20 mouse cellular contexts compared by ENCODE assay signal in the genomic region with DNA sequence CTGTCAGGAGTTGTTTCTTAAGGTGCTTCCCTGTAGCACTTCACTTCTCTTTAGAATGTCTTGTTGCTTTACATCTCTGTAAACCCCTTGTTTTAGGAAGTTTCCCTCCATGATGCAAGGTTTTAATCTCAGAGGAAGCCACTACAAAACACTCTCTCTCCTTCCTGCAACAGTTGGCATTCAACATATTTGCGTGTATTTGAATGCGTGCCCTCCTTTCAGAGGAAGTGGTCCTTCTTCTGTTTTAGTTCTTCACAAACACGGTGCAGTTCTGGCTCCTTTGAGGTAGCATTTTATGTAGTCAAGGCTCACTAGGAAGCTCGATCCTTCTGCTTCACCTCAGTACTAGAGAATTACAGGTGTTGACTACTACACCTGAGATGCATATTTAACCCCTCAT. TPM values are rescaled to one million over a fixed set of nuclear protein-coding genes. Genes with fewer than 3 reads are reported as not detected.
DNase-seq lines count a peak whose midpoint lies in the region; ATAC-seq and TF ChIP-seq lines count a peak whose summit lies in the region.
"Had no signal": no experiment of that assay in that cellular context is flagged by ENCODE, and none has a peak within 500 bp of the region (broad histone marks: within the 10 kb centered on the region; RNA-seq: fewer than 3 reads in every experiment).

No protein-coding gene starts in this region.

- H3K9me3 ChIP-seq in hindbrain, embryonic 13.5 days = no peaks in the 10 kb centered on the region
- no peaks in the 10 kb centered on the region for H3K9me3 ChIP-seq in hindbrain, embryonic 14.5 days (ENCODE audit: control insufficient read depth, low read length)
- H3K9me3 ChIP-seq in liver, embryonic 15.5 days (replicated peaks) = no peaks in the 10 kb centered on the region
- H3K9me3 ChIP-seq in intestine, postnatal 0 days (ENCODE audit: control insufficient read depth) = no peaks in the 10 kb centered on the region
- H3K9me3 ChIP-seq: embryonic facial prominence, embryonic 15.5 days had no signal

- H3K27ac ChIP-seq in hindbrain, embryonic 13.5 days = no peak overlapping the region
- H3K27ac ChIP-seq in hindbrain, embryonic 14.5 days = no peak overlapping the region
- H3K27ac ChIP-seq in testis, adult 2 months (ENCODE audit: control insufficient read depth, insufficient read depth, low read depth, low read length) = no peak overlapping the region
- H3K27ac ChIP-seq in liver, embryonic 15.5 days (replicated peaks) = no peak overlapping the region
- no peak overlapping the region for H3K27ac ChIP-seq in intestine, postnatal 0 days (ENCODE audit: low read depth, low read length)
- H3K27ac ChIP-seq: embryonic facial prominence, embryonic 15.5 days; macrophage had no signal

- TF ChIP-seq POLR2A in testis, adult 2 months (IDR thresholded peaks at IDR 0.05; ENCODE audit: control insufficient read depth, low read depth, low read length) = no peak

- DNase-seq in hindbrain, embryonic 14.5 days (ENCODE audit: low spot score) = no peak
- DNase-seq in testis, postnatal 14 days (ENCODE audit: low spot score) = no peak
- no peak for DNase-seq in heart, postnatal 36 days
- DNase-seq: cerebellum, adult 11 months; cerebellum, postnatal 36 days; heart, adult 18-20 months; kidney, adult 8-10 months had no signal

- no peaks in the 10 kb centered on the region for H3K27me3 ChIP-seq in hindbrain, embryonic 13.5 days
- no peaks in the 10 kb centered on the region for H3K27me3 ChIP-seq in hindbrain, embryonic 14.5 days (ENCODE audit: control insufficient read depth, insufficient read depth, low read length)
- H3K27me3 ChIP-seq in testis, adult 2 months (ENCODE audit: control insufficient read depth, insufficient read depth, low read length) = no peaks in the 10 kb centered on the region
- H3K27me3 ChIP-seq in liver, embryonic 15.5 days = no peaks in the 10 kb centered on the region
- no peaks in the 10 kb centered on the region for H3K27me3 ChIP-seq in intestine, postnatal 0 days (replicated peaks; ENCODE audit: control insufficient read depth, insufficient read depth, low read length)
- H3K27me3 ChIP-seq: embryonic facial prominence, embryonic 15.5 days had no signal

- 0 out of 2 replicates have a peak overlapping the region, but pooled peaks have one; percentile 95 for H3K4me2 ChIP-seq in hindbrain, embryonic 13.5 days
- H3K4me2 ChIP-seq in hindbrain, embryonic 14.5 days (replicated peaks) = no peak overlapping the region
- peak overlapping the region; percentile 87; the same call in 1 of the 2 replicates for H3K4me2 ChIP-seq in liver, embryonic 15.5 days
- H3K4me2 ChIP-seq in intestine, postnatal 0 days (replicated peaks; ENCODE audit: low read depth) = no peak overlapping the region
- H3K4me2 ChIP-seq: embryonic facial prominence, embryonic 15.5 days had no signal

- peaks cover 39% of the 10 kb centered on the region for H3K4me1 ChIP-seq in hindbrain, embryonic 13.5 days (replicated peaks)
- peaks cover 32% of the 10 kb centered on the region for H3K4me1 ChIP-seq in hindbrain, embryonic 14.5 days (replicated peaks; ENCODE audit: control insufficient read depth, insufficient read depth, low read length)
- no peaks in the 10 kb centered on the region; the same call in none of the 2 replicates for H3K4me1 ChIP-seq in testis, adult 2 months (ENCODE audit: control insufficient read depth, insufficient read depth, low read length)
- H3K4me1 ChIP-seq in liver, embryonic 15.5 days (replicated peaks) = peaks cover 39% of the 10 kb centered on the region
- peaks cover 4% of the 10 kb centered on the region for H3K4me1 ChIP-seq in intestine, postnatal 0 days (replicated peaks; ENCODE audit: control insufficient read depth, insufficient read depth, low read length)

- no peak overlapping the region for H3K4me3 ChIP-seq in hindbrain, embryonic 13.5 days
- H3K4me3 ChIP-seq in hindbrain, embryonic 14.5 days (replicated peaks; ENCODE audit: low read length) = no peak overlapping the region
- H3K4me3 ChIP-seq in testis, adult 2 months (ENCODE audit: control insufficient read depth, low read depth, low read length) = peak overlapping the region; percentile 95
- no peak overlapping the region for H3K4me3 ChIP-seq in liver, embryonic 15.5 days (replicated peaks)
- no peak overlapping the region for H3K4me3 ChIP-seq in intestine, postnatal 0 days (ENCODE audit: low read depth, low read length)

- ATAC-seq in hindbrain, embryonic 13.5 days (ENCODE audit: low FRiP score) = no peak
- no peak for ATAC-seq in hindbrain, embryonic 14.5 days (ENCODE audit: low FRiP score)
- ATAC-seq in liver, embryonic 15.5 days (ENCODE audit: insufficient read depth) = no peak
- no peak for ATAC-seq in intestine, postnatal 0 days
- ATAC-seq: forebrain, embryonic 14.5 days; midbrain, embryonic 16.5 days had no signal

- no peak for TF ChIP-seq CTCF in testis, adult 2 months (IDR thresholded peaks at IDR 0.05; ENCODE audit: control insufficient read depth, insufficient read depth, insufficient replicate concordance, low read depth, low read length)
- TF ChIP-seq CTCF in intestine, postnatal 0 days (IDR thresholded peaks at IDR 0.05; ENCODE audit: low read depth) = no peak

- intact Hi-C loops in heart, postnatal 36 days (cut with DNase I) = loop anchor here (10.0 kb wide), 1 partner anchor 671 kb away; a partner anchor contains a TSS

- H3K9ac ChIP-seq in hindbrain, embryonic 13.5 days = no peak overlapping the region
- H3K9ac ChIP-seq in hindbrain, embryonic 14.5 days = no peak overlapping the region
- no peak overlapping the region for H3K9ac ChIP-seq in liver, embryonic 15.5 days
- no peak overlapping the region for H3K9ac ChIP-seq in intestine, postnatal 0 days (ENCODE audit: low read depth, low read length)
- H3K9ac ChIP-seq: embryonic facial prominence, embryonic 15.5 days had no signal

- H3K36me3 ChIP-seq in hindbrain, embryonic 13.5 days = peaks cover 26% of the 10 kb centered on the region
- peaks cover 18% of the 10 kb centered on the region for H3K36me3 ChIP-seq in hindbrain, embryonic 14.5 days (replicated peaks; ENCODE audit: control insufficient read depth, insufficient read depth)
- no peaks in the 10 kb centered on the region; the same call in 1 of the 2 replicates for H3K36me3 ChIP-seq in testis, adult 2 months (ENCODE audit: control insufficient read depth, insufficient read depth, low read length)
- H3K36me3 ChIP-seq in liver, embryonic 15.5 days (replicated peaks) = peaks cover 25% of the 10 kb centered on the region
- H3K36me3 ChIP-seq in intestine, postnatal 0 days (ENCODE audit: control insufficient read depth, insufficient read depth) = peaks cover 8% of the 10 kb centered on the region; the same call in 1 of the 2 replicates

- WGBS in hindbrain, embryonic 13.5 days = 95% methylated on average over 4 of the region's 4 CpGs
- whole genome bisulfite sequencing in hindbrain, embryonic 14.5 days = 93% methylated on average over 4 of the region's 4 CpGs
- 70% methylated on average over 4 of the region's 4 CpGs for WGBS in liver, embryonic 15.5 days (ENCODE audit: insufficient replicate concordance)
- WGBS in intestine, postnatal 0 days = 87% methylated on average over 4 of the region's 4 CpGs

RNA-seq across cellular contexts. Expression of a gene that starts 1.7 kb away (rescaled TPM):
- polyA plus RNA-seq in hindbrain, embryonic 13.5 days (2015; fragmentation: Nextera tagmentation; extraction: Ambion mirVana) = 28.3 and 29.7 TPM in 2 replicates
- 19.7 and 19.8 TPM in 2 replicates for polyA plus RNA-seq in hindbrain, embryonic 14.5 days (2014; fragmentation: Nextera tagmentation; extraction: Ambion mirVana)
- polyA plus RNA-seq in testis, adult 2 months (2012; rRNA removed) = 44.3 and 45.4 TPM in 2 replicates
- polyA plus RNA-seq in liver, embryonic 15.5 days (2015; fragmentation: Nextera tagmentation; extraction: Ambion mirVana) = 4.6 and 5.3 TPM in 2 replicates
- 4.2 and 5.7 TPM in 2 replicates for polyA plus RNA-seq in intestine, postnatal 0 days (2015; fragmentation: Nextera tagmentation; extraction: Ambion mirVana)
- 1 to 10 TPM; 6.5 to 7.6 TPM for total RNA-seq in heart, postnatal 36 days (2021)

RNA-seq across cellular contexts. Expression of a gene that starts 12.5 kb away (rescaled TPM):
- 0.16 TPM in 1 of 2 replicates, not detected in the other for polyA plus RNA-seq in hindbrain, embryonic 13.5 days (2015; fragmentation: Nextera tagmentation; extraction: Ambion mirVana)
- polyA plus RNA-seq in hindbrain, embryonic 14.5 days (2014; fragmentation: Nextera tagmentation; extraction: Ambion mirVana) = 0.18 and 0.23 TPM in 2 replicates
- polyA plus RNA-seq in testis, adult 2 months (2012; rRNA removed) = 0.12 TPM in 1 of 2 replicates, not detected in the other
- not detected in 2 replicates for polyA plus RNA-seq in liver, embryonic 15.5 days (2015; fragmentation: Nextera tagmentation; extraction: Ambion mirVana)
- not detected in 2 replicates for polyA plus RNA-seq in intestine, postnatal 0 days (2015; fragmentation: Nextera tagmentation; extraction: Ambion mirVana)
- not detected for total RNA-seq in heart, postnatal 36 days (2021)
- total RNA-seq: heart, adult 18-20 months; hematopoietic stem cell, adult 5-6 weeks; layer of hippocampus, adult 18-20 months; left cerebral cortex, adult 18-20 months; liver, adult 2 months had no signal
- polyA plus RNA-seq: embryonic facial prominence, embryonic 15.5 days; forebrain, embryonic 14.5 days; liver, adult 2 months; macrophage; urinary bladder, adult 2 months had no signal

RNA-seq across cellular contexts. Expression of a gene that starts 15.9 kb away (rescaled TPM):
- 104 and 122 TPM in 2 replicates for polyA plus RNA-seq in hindbrain, embryonic 13.5 days (2015; fragmentation: Nextera tagmentation; extraction: Ambion mirVana)
- 132 and 151 TPM in 2 replicates for polyA plus RNA-seq in hindbrain, embryonic 14.5 days (2014; fragmentation: Nextera tagmentation; extraction: Ambion mirVana)
- 82.5 and 90.8 TPM in 2 replicates for polyA plus RNA-seq in testis, adult 2 months (2012; rRNA removed)
- polyA plus RNA-seq in liver, embryonic 15.5 days (2015; fragmentation: Nextera tagmentation; extraction: Ambion mirVana) = 58.7 and 64.0 TPM in 2 replicates
- polyA plus RNA-seq in intestine, postnatal 0 days (2015; fragmentation: Nextera tagmentation; extraction: Ambion mirVana) = 103 and 110 TPM in 2 replicates
- total RNA-seq in heart, postnatal 36 days (2021) = 10 to 100 TPM; 39.6 to 41.1 TPM

RNA-seq across cellular contexts. Expression of a gene that starts 52.2 kb away (rescaled TPM):
- not detected in 2 replicates for polyA plus RNA-seq in hindbrain, embryonic 13.5 days (2015; fragmentation: Nextera tagmentation; extraction: Ambion mirVana)
- polyA plus RNA-seq in hindbrain, embryonic 14.5 days (2014; fragmentation: Nextera tagmentation; extraction: Ambion mirVana) = not detected in 2 replicates
- not detected in 2 replicates for polyA plus RNA-seq in testis, adult 2 months (2012; rRNA removed)
- polyA plus RNA-seq in liver, embryonic 15.5 days (2015; fragmentation: Nextera tagmentation; extraction: Ambion mirVana) = not detected in 2 replicates
- not detected in 2 replicates for polyA plus RNA-seq in intestine, postnatal 0 days (2015; fragmentation: Nextera tagmentation; extraction: Ambion mirVana)
- total RNA-seq in heart, postnatal 36 days (2021) = not detected
- total RNA-seq: heart, adult 18-20 months; hematopoietic stem cell, adult 5-6 weeks; layer of hippocampus, adult 18-20 months; left cerebral cortex, adult 18-20 months; liver, adult 2 months had no signal
- polyA plus RNA-seq: embryonic facial prominence, embryonic 15.5 days; forebrain, embryonic 14.5 days; liver, adult 2 months; macrophage; midbrain, embryonic 16.5 days; urinary bladder, adult 2 months had no signal

Comparison
In these comparisons a context has a peak if more than half of its experiments do, and no peak if none do; other contexts are left out.
1. H3K4me2 ChIP-seq: peak in hindbrain, embryonic 13.5 days (single experiment) and liver, embryonic 15.5 days (single experiment); none in hindbrain, embryonic 14.5 days (single experiment) and intestine, postnatal 0 days (single experiment).